Mouse (Mus musculus) lung, embryonic 16.5 days (tissue): Measurements from ENCODE around the gene Olfr1506. TPM values are rescaled to one million over a fixed set of nuclear protein-coding genes. Genes with fewer than 3 reads are reported as not detected.

ENCODE experiments used
- polyA plus RNA-seq: library from polyadenylated mRNA; unstranded; fragments of >200 nt; fragmentation: Nextera tagmentation; extraction: Ambion mirVana; gene quantifications from 2 replicates; pipeline ENCODE4 v1.2.1, GENCODE M21; 2015

Gene Olfr1506
- polyA plus RNA-seq, 1 experiment from 2014 or later: not detected

Other genes starting within 250 kb of the Olfr1506 start
- gene Olfr1261, start 233.3 kb downstream of the Olfr1506 start, polyA plus RNA-seq: not detected in 2 replicates
- not detected in 2 replicates for gene Olfr1262, start 224.3 kb downstream of the Olfr1506 start, polyA plus RNA-seq
- gene Olfr1263, start 212.4 kb downstream of the Olfr1506 start, polyA plus RNA-seq: not detected in 2 replicates
- gene Olfr1264, start 198.9 kb downstream of the Olfr1506 start, polyA plus RNA-seq: not detected in 2 replicates
- not detected in 2 replicates for gene Olfr1265, start 189.2 kb downstream of the Olfr1506 start, polyA plus RNA-seq
- gene Olfr140, start 160.9 kb downstream of the Olfr1506 start, polyA plus RNA-seq: not detected in 2 replicates
- not detected in 2 replicates for gene Olfr1269, start 103.1 kb downstream of the Olfr1506 start, polyA plus RNA-seq
- gene Olfr32, start 82.2 kb downstream of the Olfr1506 start, polyA plus RNA-seq: not detected in 2 replicates
- gene Olfr1270, start 71.4 kb downstream of the Olfr1506 start, polyA plus RNA-seq: not detected in 2 replicates
- gene Olfr142, start 33.1 kb upstream of the Olfr1506 start, polyA plus RNA-seq: not detected in 2 replicates
- gene Olfr1271, start 46.5 kb upstream of the Olfr1506 start, polyA plus RNA-seq: not detected in 2 replicates
- gene Olfr1272, start 68.3 kb upstream of the Olfr1506 start, polyA plus RNA-seq: not detected in 2 replicates
- not detected in 2 replicates for gene Gm13769, start 97.7 kb upstream of the Olfr1506 start, polyA plus RNA-seq
- gene Olfr1274-ps, start 174.2 kb upstream of the Olfr1506 start, polyA plus RNA-seq: not detected in 2 replicates